Mouse (Mus musculus) heart, adult 2 months (tissue): ENCODE results near the gene Wdr24. TPM values are rescaled to one million over a fixed set of nuclear protein-coding genes. Genes with fewer than 3 reads are reported as not detected.
A peak's percentile ranks its signal among the peaks of the same experiment; 100 is the strongest.

Source experiments
- DNase-seq, 2 experiments: peaks; one replicate each; pipeline ENCODE4 v3.0.0; 2021
- H3K27ac ChIP-seq: fragments of 200-600 bp; 2 replicates; pipeline ENCODE4 v1.8.1; 2022
- H3K27me3 ChIP-seq: fragments of 200-500 bp; 2 replicates; pipeline ENCODE4 v1.6.1; 2012; ENCODE audit warnings: mild to moderate bottlenecking, low read length, inconsistent platforms, mixed read lengths; ENCODE audit not compliant: control insufficient read depth, insufficient read depth
- H3K36me3 ChIP-seq: fragments of 200-500 bp; 2 replicates; pipeline ENCODE4 v1.6.1; 2012; ENCODE audit warnings: low read length, inconsistent platforms; ENCODE audit not compliant: control insufficient read depth, insufficient read depth
- H3K4me1 ChIP-seq: fragments of 200-500 bp; 2 replicates; pipeline ENCODE4 v1.6.1; 2011; ENCODE audit warnings: low read length; ENCODE audit not compliant: control insufficient read depth, insufficient read depth
- H3K4me3 ChIP-seq: fragments of 200-600 bp; 2 replicates; pipeline ENCODE4 v1.8.1; 2022
- H3K79me2 ChIP-seq: fragments of 200-500 bp; replicated peaks from 2 replicates; pipeline ENCODE4 v1.6.1; 2012; ENCODE audit warnings: mild to moderate bottlenecking, inconsistent platforms, low read length, moderate library complexity, mixed read lengths; ENCODE audit not compliant: control insufficient read depth, insufficient read depth
- H3K9ac ChIP-seq: fragments of 200-500 bp; 2 replicates; pipeline ENCODE4 v1.6.1; 2012; ENCODE audit warnings: low read depth, mild to moderate bottlenecking, control low read depth, inconsistent platforms, low read length, mixed read lengths
- CTCF ChIP-seq: fragments of 200-600 bp; IDR thresholded peaks from 2 replicates; pipeline ENCODE4 v1.8.1; 2022; ENCODE audit warnings: antibody characterized with exemption, mild to moderate bottlenecking, moderate library complexity
- EP300 ChIP-seq: fragments of 200-500 bp; IDR thresholded peaks from 2 replicates; pipeline ENCODE4 v1.6.1; 2011; ENCODE audit warnings: low read depth, low read length, control low read depth; ENCODE audit not compliant: insufficient read depth
- POLR2A ChIP-seq: fragments of 200-500 bp; IDR thresholded peaks from 2 replicates; pipeline ENCODE4 v1.6.1; 2011; ENCODE audit warnings: mild to moderate bottlenecking, low read depth, low read length, control low read depth; ENCODE audit not compliant: insufficient read depth
- WGBS: fragments of 180-500 bp; shearing (Covaris S2); methylation state at CpG from one replicate; pipeline ENCODE4 v1.1.7; 2018; 5-methylcytosine and 5-hydroxymethylcytosine counted together
- intact Hi-C: fragments of 180-260 bp; cut with DNase I; formaldehyde crosslinking; loops from one replicate; pipeline ENCODE4 v1.15.1; 2025
- polyA plus RNA-seq: library from polyadenylated mRNA; depleted of rRNA; stranded (reverse); fragments of >200 nt; gene quantifications from 2 replicates; pipeline ENCODE4 v1.2.3, GENCODE M21; 2012
- total RNA-seq, 2 experiments: library from RNA; stranded (reverse); gene quantifications; 2 replicates each; pipeline ENCODE4 v1.2.3; 2021

Wdr24 gene
- total and polyA plus RNA-seq, 3 experiments: 11.0 to 20.4 (median 11.1) TPM

DNA sequence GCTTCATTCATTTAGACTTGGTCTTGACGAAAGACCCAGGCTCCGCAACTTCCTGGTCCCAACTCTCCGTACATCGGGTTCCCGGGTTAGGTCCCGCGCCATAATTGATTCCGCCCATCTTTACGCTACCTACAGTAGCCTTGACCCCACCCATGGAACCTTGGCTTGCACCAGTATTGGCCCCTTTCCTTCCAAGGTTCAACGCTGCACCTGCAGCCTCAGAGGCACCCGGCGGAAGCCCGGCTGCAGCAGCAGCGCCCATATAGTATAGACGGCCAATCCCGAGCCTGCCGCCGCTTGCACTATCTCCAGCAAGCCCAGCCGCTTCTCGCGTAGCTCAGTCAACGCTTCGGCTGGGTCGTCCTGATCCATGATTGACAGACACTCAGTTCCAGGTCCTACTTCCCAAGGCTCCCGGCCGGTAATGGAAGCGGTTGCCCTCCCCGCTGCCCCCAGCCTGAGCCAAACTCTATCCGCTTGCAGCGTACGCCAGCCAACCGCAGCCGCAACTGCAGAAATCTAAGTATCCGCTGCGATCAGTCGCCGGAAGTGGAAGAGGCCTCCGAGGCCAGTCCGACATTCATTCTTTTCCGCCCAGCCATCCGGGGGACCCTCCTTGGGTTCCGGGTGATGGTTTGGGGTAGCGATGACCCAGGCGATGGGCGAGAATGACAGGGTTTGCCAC is 31.4 kb upstream of the Wdr24 start:
- peak overlapping the region; percentile 81 for H3K9ac ChIP-seq
- DNase-seq: peak; percentile 87 to 91
- H3K36me3 ChIP-seq: no peaks in the 10 kb centered on the region
- intact Hi-C loops: no loop called here
- no peaks in the 10 kb centered on the region for H3K27me3 ChIP-seq
- H3K79me2 ChIP-seq: no peaks in the 10 kb centered on the region
- peak overlapping the region; percentile 56 for H3K4me3 ChIP-seq
- peaks cover 12% of the 10 kb centered on the region for H3K4me1 ChIP-seq
- H3K27ac ChIP-seq: peak overlapping the region; percentile 88
- under 1% methylated on average over 45 of the region's 45 CpGs for WGBS
- TF ChIP-seq CTCF: no peak
- TF ChIP-seq POLR2A: peak; percentile 79
- TF ChIP-seq EP300: 0 out of 2 replicates have a peak, but pooled peaks have one; percentile 44

DNA sequence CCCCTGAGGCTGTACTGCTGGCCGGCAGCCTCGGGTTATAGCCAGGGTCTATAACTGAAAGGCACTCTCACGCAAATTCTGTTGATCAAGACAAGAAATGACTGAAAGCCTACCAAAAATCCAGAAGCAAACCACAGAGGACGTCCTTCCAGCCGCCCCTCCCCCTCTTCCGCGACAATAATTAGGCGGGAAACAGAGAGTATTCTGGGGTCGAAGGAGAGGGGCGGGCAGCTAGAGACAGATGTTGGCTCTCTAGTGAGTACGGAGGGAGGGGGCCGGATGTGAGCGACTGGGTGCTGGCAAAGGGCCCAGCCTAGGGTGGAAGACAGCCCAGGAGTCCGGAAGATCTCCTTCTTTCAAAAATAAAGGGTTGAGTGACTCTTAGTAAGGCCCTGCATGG is 30.8 kb upstream of the Wdr24 start, which contains the start of gene Fam173a:
TSS of gene Fam173a (minus strand) at position 287 of the 400 bp plus-strand sequence.
- no peaks in the 10 kb centered on the region for H3K36me3 ChIP-seq
- peak within 1 kb of the TSS; percentile 81 for H3K9ac ChIP-seq
- no peaks in the 10 kb centered on the region for H3K79me2 ChIP-seq
- under 1% methylated on average over 14 of the region's 14 CpGs for WGBS
- peak; percentile 81 to 87 for DNase-seq
- peak within 1 kb of the TSS; percentile 56 for H3K4me3 ChIP-seq
- TF ChIP-seq POLR2A (peak; percentile 25; the same call in 1 of the 2 replicates), EP300 (no peak)
- intact Hi-C loops: no loop called here
- peaks cover 13% of the 10 kb centered on the region for H3K4me1 ChIP-seq
- H3K27me3 ChIP-seq: no peaks in the 10 kb centered on the region
- peak within 1 kb of the TSS; percentile 88 for H3K27ac ChIP-seq

GRCm38 (mm10) chr17:25794197-25794596 is 29.2 kb upstream of the Wdr24 start:
- no peak for DNase-seq
- Histone ChIP-seq H3K4me3 (no peak overlapping the region), H3K27me3 (no peaks in the 10 kb centered on the region), H3K4me1 (peaks cover 13% of the 10 kb centered on the region), H3K9ac (no peak overlapping the region), H3K79me2 (no peaks in the 10 kb centered on the region), H3K27ac (no peak overlapping the region), H3K36me3 (no peaks in the 10 kb centered on the region)
- 64% methylated on average over 13 of the region's 13 CpGs for WGBS
- intact Hi-C loops: no loop called here
- no peak for TF ChIP-seq CTCF
- TF ChIP-seq POLR2A: no peak
- no peak for TF ChIP-seq EP300

DNA sequence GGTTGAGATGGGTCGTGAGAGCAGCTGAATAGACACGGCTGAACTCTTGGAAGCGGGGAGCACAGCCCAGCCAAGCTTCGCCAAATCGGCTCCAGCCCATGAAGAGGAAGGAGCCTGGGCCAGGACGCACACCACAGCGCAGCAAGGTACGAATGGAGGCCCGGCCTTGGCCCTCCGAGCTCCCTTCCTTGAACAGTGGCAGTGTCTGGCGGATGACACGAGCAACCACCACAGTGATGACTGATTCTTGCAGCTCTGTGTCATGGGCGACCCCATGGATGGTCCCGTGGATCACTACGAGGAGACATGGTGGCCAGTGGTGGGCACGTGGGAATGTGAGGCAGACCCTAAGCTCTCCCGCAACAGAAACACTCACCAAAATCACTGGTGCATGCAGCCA is 28.4 kb upstream of the Wdr24 start:
- no peak for DNase-seq
- intact Hi-C loops: no loop called here
- Histone ChIP-seq H3K27me3 (no peaks in the 10 kb centered on the region), H3K27ac (no peak overlapping the region), H3K4me1 (peaks cover 13% of the 10 kb centered on the region), H3K36me3 (no peaks in the 10 kb centered on the region), H3K79me2 (no peaks in the 10 kb centered on the region), H3K4me3 (no peak overlapping the region), H3K9ac (no peak overlapping the region)
- no peak for TF ChIP-seq POLR2A
- no peak for TF ChIP-seq CTCF
- no peak for TF ChIP-seq EP300
- 93% methylated on average over 17 of the region's 17 CpGs for WGBS

DNA sequence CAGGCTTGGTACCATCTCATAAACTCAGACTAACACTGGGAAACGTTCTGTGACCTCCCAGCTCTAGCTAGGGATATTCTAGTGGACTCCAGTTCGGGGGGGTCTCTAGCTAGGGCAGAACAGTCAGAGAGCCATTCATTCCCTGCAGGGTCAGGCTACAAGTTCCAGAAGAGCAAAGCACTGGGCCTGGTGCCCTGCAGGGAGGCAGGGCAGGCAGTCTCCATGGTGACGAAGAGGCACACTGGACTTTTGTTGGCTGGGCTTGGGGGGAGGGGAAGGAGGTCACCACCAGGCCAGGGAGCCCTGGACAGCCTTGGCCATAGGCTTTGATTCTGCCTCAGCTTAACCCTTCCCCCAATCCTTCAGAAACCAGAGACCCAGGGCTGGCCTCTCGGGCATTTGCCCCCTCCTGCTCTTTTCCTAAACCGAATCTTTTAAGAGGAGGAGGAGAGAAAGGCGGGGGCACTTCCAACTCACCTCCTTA is 27.8 kb upstream of the Wdr24 start, which contains the start of gene AC134908.4:
TSS of gene AC134908.4 (minus strand) at position 51 of the 484 bp plus-strand sequence.
- Histone ChIP-seq H3K4me1 (peaks cover 13% of the 10 kb centered on the region), H3K36me3 (no peaks in the 10 kb centered on the region), H3K9ac (peak within 1 kb of the TSS; percentile 72), H3K27me3 (no peaks in the 10 kb centered on the region), H3K79me2 (no peaks in the 10 kb centered on the region), H3K4me3 (peak within 1 kb of the TSS; percentile 65), H3K27ac (peak within 1 kb of the TSS; percentile 55; the same call in 1 of the 2 replicates)
- TF ChIP-seq EP300 (no peak), POLR2A (no peak), CTCF (no peak)
- no peak for DNase-seq
- intact Hi-C loops: no loop called here
- WGBS: 62% methylated on average over 6 of the region's 6 CpGs

DNA sequence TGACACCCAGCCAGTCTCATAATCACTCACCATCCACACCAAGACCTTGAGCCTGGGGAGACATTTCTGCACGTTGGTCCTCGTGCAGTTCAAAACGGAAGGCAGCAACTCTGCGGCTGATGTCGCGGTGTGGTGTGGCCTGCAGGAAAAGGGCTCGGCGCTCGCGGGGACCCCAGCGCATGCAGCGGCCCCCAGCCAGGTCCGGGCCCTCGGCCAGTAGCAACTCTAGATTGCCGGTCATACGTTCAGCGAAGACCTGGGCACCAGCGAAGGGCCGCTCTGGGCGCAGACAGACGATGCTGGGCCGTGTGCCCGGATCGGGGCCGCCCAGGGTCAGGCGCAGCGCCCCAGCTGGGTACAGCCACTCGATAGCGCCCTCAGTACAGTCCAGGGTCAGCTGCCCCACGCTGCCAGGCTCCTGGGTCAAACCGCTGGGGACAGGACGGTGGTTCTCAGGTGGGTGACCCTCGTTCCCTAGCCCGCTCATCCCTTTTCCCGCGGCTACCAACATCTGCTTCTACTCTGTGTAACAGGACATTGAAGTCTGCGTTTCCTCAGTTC is 27.1 kb upstream of the Wdr24 start:
- peak; percentile 66 for DNase-seq
- 3% methylated on average over 37 of the region's 37 CpGs for WGBS

More for the DNA sequence above, 27.1 kb upstream of the Wdr24 start:
- intact Hi-C loops: no loop called here
- Histone ChIP-seq H3K27me3 (no peaks in the 10 kb centered on the region), H3K4me1 (peaks cover 13% of the 10 kb centered on the region), H3K4me3 (peak overlapping the region; percentile 65), H3K27ac (peak overlapping the region; percentile 55; the same call in 1 of the 2 replicates), H3K9ac (peak overlapping the region; percentile 72), H3K79me2 (no peaks in the 10 kb centered on the region), H3K36me3 (no peaks in the 10 kb centered on the region)
- TF ChIP-seq CTCF (no peak), EP300 (no peak), POLR2A (no peak)
